Mouse (Mus musculus): ENCODE results near the gene Dpp9.
"Not testable (repeated sequence)": the region's sequence is repeated elsewhere in the genome, so short reads cannot be mapped to it uniquely, and the experiment has no call there.

Dpp9 gene

GRCm38 (mm10) chr17:56218377-56219191 is at the start of gene Dpp9:
TSS of gene Dpp9 (minus strand) at chr17:56218905.
- DNase-seq (ENCODE audit: extremely low read depth, low read depth) = peak; percentile 99

GRCm38 (mm10) chr17:56266271-56266670 is 47.6 kb upstream of the Dpp9 start:
- no peak for DNase-seq (ENCODE audit: extremely low read depth, low read depth)

- no peak for DNase-seq (ENCODE audit: extremely low read depth, low read depth)
These were observed 47.2 kb upstream of the Dpp9 start for GRCm38 (mm10) chr17:56265869-56266268.

- no peak for DNase-seq (ENCODE audit: extremely low read depth, low read depth)
These were observed 46.3 kb upstream of the Dpp9 start for GRCm38 (mm10) chr17:56265011-56265410.

- peak; percentile 71 for DNase-seq (ENCODE audit: extremely low read depth, low read depth)
These were observed 45.3 kb upstream of the Dpp9 start for GRCm38 (mm10) chr17:56264020-56264419.

- DNase-seq (ENCODE audit: extremely low read depth, low read depth) = no peak
These were observed 44.0 kb upstream of the Dpp9 start for GRCm38 (mm10) chr17:56262645-56263094.

GRCm38 (mm10) chr17:56261166-56261565 is 42.5 kb upstream of the Dpp9 start:
- DNase-seq (ENCODE audit: extremely low read depth, low read depth) = no peak

GRCm38 (mm10) chr17:56259301-56260037 is 40.8 kb upstream of the Dpp9 start:
- no peak for DNase-seq (ENCODE audit: extremely low read depth, low read depth)

- DNase-seq (ENCODE audit: extremely low read depth, low read depth) = not testable (repeated sequence)
These were observed 40.1 kb upstream of the Dpp9 start for GRCm38 (mm10) chr17:56258812-56259211.

GRCm38 (mm10) chr17:56258269-56258668 is 39.6 kb upstream of the Dpp9 start:
- not testable (repeated sequence) for DNase-seq (ENCODE audit: extremely low read depth, low read depth)

- DNase-seq (ENCODE audit: extremely low read depth, low read depth) = no peak
These were observed 38.6 kb upstream of the Dpp9 start for GRCm38 (mm10) chr17:56257181-56257894.

- DNase-seq (ENCODE audit: extremely low read depth, low read depth) = peak; percentile 99
These were observed 37.7 kb upstream of the Dpp9 start, which contains the start of gene Fem1a for GRCm38 (mm10) chr17:56256239-56256881. TSS of gene Fem1a (plus strand) at chr17:56256810.

- DNase-seq (ENCODE audit: extremely low read depth, low read depth) = peak; percentile 96
These were observed 37.1 kb upstream of the Dpp9 start for GRCm38 (mm10) chr17:56255863-56256238.

GRCm38 (mm10) chr17:56255429-56255828 is 36.7 kb upstream of the Dpp9 start:
- peak; percentile 50 for DNase-seq (ENCODE audit: extremely low read depth, low read depth)

- DNase-seq (ENCODE audit: extremely low read depth, low read depth) = no peak
These were observed 36.0 kb upstream of the Dpp9 start for GRCm38 (mm10) chr17:56254695-56255094.

- peak; percentile 68 for DNase-seq (ENCODE audit: extremely low read depth, low read depth)
These were observed 32.6 kb upstream of the Dpp9 start for GRCm38 (mm10) chr17:56251136-56251829.

GRCm38 (mm10) chr17:56245608-56246007 is 26.9 kb upstream of the Dpp9 start:
- no peak for DNase-seq (ENCODE audit: extremely low read depth, low read depth)

- peak; percentile 56 for DNase-seq (ENCODE audit: extremely low read depth, low read depth)
These were observed 23.1 kb upstream of the Dpp9 start for GRCm38 (mm10) chr17:56241541-56242401.

GRCm38 (mm10) chr17:56233818-56234469 is 15.2 kb upstream of the Dpp9 start:
- DNase-seq (ENCODE audit: extremely low read depth, low read depth) = no peak
